Comparison of ENCODE assay signal across 11 mouse cellular contexts in genomic region chr3:89179056-89179455, GRCm38 (mm10). TPM values are rescaled to one million over a fixed set of nuclear protein-coding genes. Genes with fewer than 3 reads are reported as not detected.
DNase-seq lines count a peak whose midpoint lies in the region; ATAC-seq and TF ChIP-seq lines count a peak whose summit lies in the region.
"Had no signal": no experiment of that assay in that cellular context is flagged by ENCODE, and none has a peak within 500 bp of the region (broad histone marks: within the 10 kb centered on the region; RNA-seq: fewer than 3 reads in every experiment).

No protein-coding gene starts in this region.

- no peak for TF ChIP-seq POLR2A in spleen, adult 2 months (IDR thresholded peaks at IDR 0.05; ENCODE audit: low read depth, low read length)

- 0 out of 2 replicates have a peak overlapping the region, but pooled peaks have one; percentile 81 for H3K4me2 ChIP-seq in heart, embryonic 12.5 days
- peak overlapping the region; percentile 69 for H3K4me2 ChIP-seq in intestine, embryonic 16.5 days (ENCODE audit: low read depth, low read length)
- H3K4me2 ChIP-seq in neural tube, embryonic 14.5 days (ENCODE audit: low read depth, low read length), result peak overlapping the region; percentile 87; the same call in 1 of the 2 replicates

- H3K27me3 ChIP-seq in heart, embryonic 12.5 days (replicated peaks), result no peaks in the 10 kb centered on the region
- no peaks in the 10 kb centered on the region for H3K27me3 ChIP-seq in spleen, adult 2 months (ENCODE audit: control insufficient read depth, insufficient read depth, low read length)
- H3K27me3 ChIP-seq in intestine, embryonic 16.5 days (replicated peaks; ENCODE audit: control insufficient read depth, insufficient read depth, low read length), result no peaks in the 10 kb centered on the region
- H3K27me3 ChIP-seq in neural tube, embryonic 14.5 days (ENCODE audit: control insufficient read depth, insufficient read depth, low read length), result no peaks in the 10 kb centered on the region

- 88% methylated on average over 11 of the region's 11 CpGs for WGBS in heart, embryonic 12.5 days
- WGBS in spleen, adult 2 months, result 84% methylated on average over 11 of the region's 11 CpGs
- WGBS in intestine, embryonic 16.5 days, result 83% methylated on average over 11 of the region's 11 CpGs
- WGBS in neural tube, embryonic 14.5 days, result 93% methylated on average over 11 of the region's 11 CpGs

- H3K9ac ChIP-seq in heart, embryonic 12.5 days, result no peak overlapping the region
- peak overlapping the region; percentile 23; the same call in 1 of the 2 replicates for H3K9ac ChIP-seq in intestine, embryonic 16.5 days (ENCODE audit: low read depth, low read length)
- H3K9ac ChIP-seq in neural tube, embryonic 14.5 days (replicated peaks; ENCODE audit: low read depth, low read length), result no peak overlapping the region

- peaks cover 21% of the 10 kb centered on the region for H3K4me1 ChIP-seq in heart, embryonic 12.5 days (replicated peaks)
- peaks cover 14% of the 10 kb centered on the region for H3K4me1 ChIP-seq in spleen, adult 2 months (ENCODE audit: control insufficient read depth, insufficient read depth, insufficient read length)
- H3K4me1 ChIP-seq in intestine, embryonic 16.5 days (ENCODE audit: control insufficient read depth, insufficient read depth, low read length), result peaks cover 24% of the 10 kb centered on the region
- peaks cover 20% of the 10 kb centered on the region for H3K4me1 ChIP-seq in neural tube, embryonic 14.5 days (ENCODE audit: control insufficient read depth, insufficient read depth, low read length)

- intact Hi-C loops in heart, postnatal 25 days (cut with DNase I), result loop anchor here (10.0 kb wide), 1 partner anchor 624 kb away; the partner anchor contains the start of genes Lamtor2 and Ubqln4

- no peak overlapping the region for H3K27ac ChIP-seq in heart, embryonic 12.5 days (ENCODE audit: poor library complexity, severe bottlenecking)
- peak overlapping the region; percentile 29; the same call in 1 of the 2 replicates for H3K27ac ChIP-seq in spleen, adult 2 months (ENCODE audit: insufficient read depth, low read length)
- no peak overlapping the region for H3K27ac ChIP-seq in intestine, embryonic 16.5 days (ENCODE audit: low read length)
- H3K27ac ChIP-seq in neural tube, embryonic 14.5 days (ENCODE audit: low read depth, low read length), result no peak overlapping the region
- H3K27ac ChIP-seq: kidney, postnatal 0 days had no signal

- ATAC-seq in heart, embryonic 12.5 days (ENCODE audit: insufficient number of reproducible peaks, low FRiP score), result no peak
- no peak for ATAC-seq in intestine, embryonic 16.5 days
- ATAC-seq in neural tube, embryonic 14.5 days (ENCODE audit: low read depth), result no peak

- no peaks in the 10 kb centered on the region for H3K9me3 ChIP-seq in heart, embryonic 12.5 days (replicated peaks)
- H3K9me3 ChIP-seq in intestine, embryonic 16.5 days (ENCODE audit: control insufficient read depth, low read length), result no peaks in the 10 kb centered on the region
- H3K9me3 ChIP-seq in neural tube, embryonic 14.5 days (ENCODE audit: control insufficient read depth, low read length), result no peaks in the 10 kb centered on the region

- DNase-seq in heart, postnatal 25 days (ENCODE audit: low spot score), result no peak
- DNase-seq in spleen, adult 2 months (ENCODE audit: low read depth in 1 of 2, low spot score in 2 of 2), result no peak
- no peak for DNase-seq in spleen, adult 12 weeks (ENCODE audit: low spot score)
- DNase-seq in retina, embryonic 14.5 days (ENCODE audit: low spot score), result no peak
- DNase-seq in cerebellum, postnatal 10 days, result no peak
- DNase-seq: adrenal gland, postnatal 25 days; lung, adult 18-20 months had no signal

- no peak for TF ChIP-seq CTCF in spleen, adult 2 months (IDR thresholded peaks at IDR 0.05; ENCODE audit: extremely low read depth, insufficient read depth, insufficient read length, insufficient replicate concordance)

- peaks cover 62% of the 10 kb centered on the region for H3K36me3 ChIP-seq in heart, embryonic 12.5 days
- H3K36me3 ChIP-seq in spleen, adult 2 months (ENCODE audit: control insufficient read depth, insufficient read depth, low read length), result peaks cover 30% of the 10 kb centered on the region
- H3K36me3 ChIP-seq in intestine, embryonic 16.5 days (ENCODE audit: control insufficient read depth, insufficient read depth, low read length), result peaks cover 18% of the 10 kb centered on the region
- H3K36me3 ChIP-seq in neural tube, embryonic 14.5 days (ENCODE audit: control insufficient read depth, insufficient read depth, low read length), result peaks cover 42% of the 10 kb centered on the region

- no peak overlapping the region for H3K4me3 ChIP-seq in heart, embryonic 12.5 days
- no peak overlapping the region for H3K4me3 ChIP-seq in spleen, adult 2 months (ENCODE audit: extremely low read depth, insufficient read depth, insufficient read length)
- no peak overlapping the region for H3K4me3 ChIP-seq in intestine, embryonic 16.5 days (ENCODE audit: low read length)
- H3K4me3 ChIP-seq in neural tube, embryonic 14.5 days (ENCODE audit: low read depth, low read length), result no peak overlapping the region

RNA-seq across cellular contexts. Expression of gene Scamp3, which starts 1.8 kb away (rescaled TPM):
- 88.8 and 92.5 TPM in 2 replicates for polyA plus RNA-seq in heart, embryonic 12.5 days (2016; fragmentation: Nextera tagmentation; extraction: Ambion mirVana)
- 10 to 100 TPM; 48.9 to 50.2 TPM for total RNA-seq in heart, postnatal 25 days (2021)
- polyA plus RNA-seq in spleen, adult 2 months (2012; rRNA removed), result 120 and 134 TPM in 2 replicates
- polyA plus RNA-seq in intestine, embryonic 16.5 days (2015; fragmentation: Nextera tagmentation; extraction: Ambion mirVana), result 141 and 142 TPM in 2 replicates
- 126 and 153 TPM in 2 replicates for polyA plus RNA-seq in neural tube, embryonic 14.5 days (2014; fragmentation: Nextera tagmentation; extraction: Ambion mirVana)

RNA-seq across cellular contexts. Expression of gene Fam189b, which starts 3.9 kb away (rescaled TPM):
- polyA plus RNA-seq in heart, embryonic 12.5 days (2016; fragmentation: Nextera tagmentation; extraction: Ambion mirVana), result 15.4 and 15.6 TPM in 2 replicates
- 1 to 10 TPM; 5.2 to 5.7 TPM for total RNA-seq in heart, postnatal 25 days (2021)
- 104 and 115 TPM in 2 replicates for polyA plus RNA-seq in spleen, adult 2 months (2012; rRNA removed)
- polyA plus RNA-seq in intestine, embryonic 16.5 days (2015; fragmentation: Nextera tagmentation; extraction: Ambion mirVana), result 16.7 and 20.8 TPM in 2 replicates
- polyA plus RNA-seq in neural tube, embryonic 14.5 days (2014; fragmentation: Nextera tagmentation; extraction: Ambion mirVana), result 38.5 and 41.7 TPM in 2 replicates

RNA-seq across cellular contexts. Expression of gene Clk2, which starts 14.5 kb away (rescaled TPM):
- polyA plus RNA-seq in heart, embryonic 12.5 days (2016; fragmentation: Nextera tagmentation; extraction: Ambion mirVana), result 24.6 and 24.8 TPM in 2 replicates
- 10 to 100 TPM; 18.1 to 18.7 TPM for total RNA-seq in heart, postnatal 25 days (2021)
- polyA plus RNA-seq in spleen, adult 2 months (2012; rRNA removed), result 66.6 and 72.2 TPM in 2 replicates
- polyA plus RNA-seq in intestine, embryonic 16.5 days (2015; fragmentation: Nextera tagmentation; extraction: Ambion mirVana), result 17.3 and 18.0 TPM in 2 replicates
- 17.5 and 19.6 TPM in 2 replicates for polyA plus RNA-seq in neural tube, embryonic 14.5 days (2014; fragmentation: Nextera tagmentation; extraction: Ambion mirVana)

RNA-seq across cellular contexts. Expression of gene Hcn3, which starts 19.1 kb away (rescaled TPM):
- 0.45 and 0.65 TPM in 2 replicates for polyA plus RNA-seq in heart, embryonic 12.5 days (2016; fragmentation: Nextera tagmentation; extraction: Ambion mirVana)
- total RNA-seq in heart, postnatal 25 days (2021), result under 1 TPM; 0.16 to 0.61 TPM
- polyA plus RNA-seq in spleen, adult 2 months (2012; rRNA removed), result 2.7 and 3.3 TPM in 2 replicates
- polyA plus RNA-seq in intestine, embryonic 16.5 days (2015; fragmentation: Nextera tagmentation; extraction: Ambion mirVana), result 2.0 TPM in 2 replicates
- 25.4 and 28.7 TPM in 2 replicates for polyA plus RNA-seq in neural tube, embryonic 14.5 days (2014; fragmentation: Nextera tagmentation; extraction: Ambion mirVana)

RNA-seq across cellular contexts. Expression of gene Gba, which starts 23.7 kb away (rescaled TPM):
- 37.1 and 38.0 TPM in 2 replicates for polyA plus RNA-seq in heart, embryonic 12.5 days (2016; fragmentation: Nextera tagmentation; extraction: Ambion mirVana)
- total RNA-seq in heart, postnatal 25 days (2021), result 10 to 100 TPM; 18.2 to 20.9 TPM
- 59.6 and 66.6 TPM in 2 replicates for polyA plus RNA-seq in spleen, adult 2 months (2012; rRNA removed)
- 73.1 and 87.5 TPM in 2 replicates for polyA plus RNA-seq in intestine, embryonic 16.5 days (2015; fragmentation: Nextera tagmentation; extraction: Ambion mirVana)
- polyA plus RNA-seq in neural tube, embryonic 14.5 days (2014; fragmentation: Nextera tagmentation; extraction: Ambion mirVana), result 41.5 and 49.7 TPM in 2 replicates
